Mouse (Mus musculus) midbrain, embryonic 10.5 days (tissue): ENCODE measurements around the gene Tnfsf13b. TPM values are rescaled to one million over a fixed set of nuclear protein-coding genes. Genes with fewer than 3 reads are reported as not detected.

Experiments
- DNase-seq: peaks from one replicate; pipeline ENCODE4 v3.0.0-alpha.2; 2017; ENCODE audit warnings: low spot score
- H3K27ac ChIP-seq: fragments of 300-500 bp; sonication (generic); replicated peaks from 2 replicates; pipeline ENCODE4 v1.5.1; 2016; ENCODE audit warnings: mild to moderate bottlenecking
- H3K27me3 ChIP-seq: fragments of 300-500 bp; sonication (generic); 2 replicates; pipeline ENCODE4 v1.6.1; 2016; ENCODE audit warnings: low read depth, mild to moderate bottlenecking; ENCODE audit not compliant: poor library complexity, severe bottlenecking
- H3K36me3 ChIP-seq: fragments of 300-500 bp; sonication (generic); 2 replicates; pipeline ENCODE4 v1.6.1; 2016; ENCODE audit warnings: mild to moderate bottlenecking, moderate library complexity
- H3K4me1 ChIP-seq: fragments of 300-500 bp; sonication (generic); 2 replicates; pipeline ENCODE4 v1.6.1; 2016
- H3K4me3 ChIP-seq: fragments of 300-500 bp; sonication (generic); 2 replicates; pipeline ENCODE4 v1.5.1; 2016; ENCODE audit warnings: mild to moderate bottlenecking, moderate library complexity
- H3K9me3 ChIP-seq: fragments of 300-500 bp; sonication (generic); replicated peaks from 2 replicates; pipeline ENCODE4 v1.6.1; 2016; ENCODE audit warnings: mild to moderate bottlenecking
- WGBS: fragments of 180-500 bp; shearing (Covaris S2); methylation state at CpG from one replicate; pipeline ENCODE4 v1.1.7; 2016; 5-methylcytosine and 5-hydroxymethylcytosine counted together
- polyA plus RNA-seq: library from polyadenylated mRNA; unstranded; fragments of >200 nt; fragmentation: Nextera tagmentation; extraction: Ambion mirVana; gene quantifications from 2 replicates; pipeline ENCODE4 v1.2.1, GENCODE M21; 2016

Tnfsf13b gene
- polyA plus RNA-seq, result 0.04 and 0.15 TPM in 2 replicates

- WGBS, result 80% methylated on average over 16 of the region's 16 CpGs
- H3K9me3 ChIP-seq, result no peaks in the 10 kb centered on the region
- peaks cover 36% of the 10 kb centered on the region for H3K27me3 ChIP-seq
- no peak for DNase-seq
- H3K27ac ChIP-seq, result peak within 1 kb of the TSS; percentile 65
- H3K4me3 ChIP-seq, result peak within 1 kb of the TSS; percentile 60
- H3K4me1 ChIP-seq, result peaks cover 17% of the 10 kb centered on the region
- H3K36me3 ChIP-seq, result no peaks in the 10 kb centered on the region
These were observed at the start of gene Tnfsf13b for GRCm38 (mm10) chr8:10006156-10006985. Tnfsf13b (plus strand) TSS chr8:10006467.

GRCm38 (mm10) chr8:9958338-9958737 is 47.9 kb upstream of the Tnfsf13b start:
- WGBS, result 81% methylated on average over 4 of the region's 4 CpGs
- no peaks in the 10 kb centered on the region for H3K36me3 ChIP-seq
- H3K9me3 ChIP-seq, result no peaks in the 10 kb centered on the region
- no peaks in the 10 kb centered on the region for H3K27me3 ChIP-seq
- H3K27ac ChIP-seq, result no peak overlapping the region
- DNase-seq, result no peak
- no peak overlapping the region for H3K4me3 ChIP-seq
- no peaks in the 10 kb centered on the region for H3K4me1 ChIP-seq

- H3K4me3 ChIP-seq, result no peak overlapping the region
- WGBS, result 99% methylated on average over 2 of the region's 2 CpGs
- no peaks in the 10 kb centered on the region for H3K9me3 ChIP-seq
- H3K27me3 ChIP-seq, result no peaks in the 10 kb centered on the region
- DNase-seq, result no peak
- H3K36me3 ChIP-seq, result no peaks in the 10 kb centered on the region
- no peak overlapping the region for H3K27ac ChIP-seq
- H3K4me1 ChIP-seq, result no peaks in the 10 kb centered on the region
These were observed 46.3 kb upstream of the Tnfsf13b start for GRCm38 (mm10) chr8:9959919-9960318.

- Histone ChIP-seq H3K9me3 (no peaks in the 10 kb centered on the region), H3K4me3 (no peak overlapping the region), H3K27me3 (no peaks in the 10 kb centered on the region), H3K27ac (no peak overlapping the region), H3K36me3 (peaks cover 42% of the 10 kb centered on the region), H3K4me1 (peaks cover 14% of the 10 kb centered on the region)
- WGBS, result 95% methylated on average over 9 of the region's 9 CpGs
- no peak for DNase-seq
These were observed 34.4 kb upstream of the Tnfsf13b start for GRCm38 (mm10) chr8:9971866-9972265.

GRCm38 (mm10) chr8:9975276-9975675 is 31.0 kb upstream of the Tnfsf13b start:
- no peak for DNase-seq
- no peak overlapping the region for H3K27ac ChIP-seq
- H3K9me3 ChIP-seq, result no peaks in the 10 kb centered on the region
- H3K27me3 ChIP-seq, result no peaks in the 10 kb centered on the region
- peak overlapping the region; percentile 83 for H3K4me3 ChIP-seq
- H3K4me1 ChIP-seq, result peaks cover 40% of the 10 kb centered on the region
- 57% methylated on average over 5 of the region's 5 CpGs for WGBS
- peaks cover 29% of the 10 kb centered on the region for H3K36me3 ChIP-seq

GRCm38 (mm10) chr8:9975898-9976611 is 30.2 kb upstream of the Tnfsf13b start:
- peak overlapping the region; percentile 83 for H3K27ac ChIP-seq
- peak overlapping the region; percentile 83 for H3K4me3 ChIP-seq
- peaks cover 26% of the 10 kb centered on the region for H3K36me3 ChIP-seq
- peaks cover 41% of the 10 kb centered on the region for H3K4me1 ChIP-seq
- peak; percentile 99 for DNase-seq
- H3K9me3 ChIP-seq, result no peaks in the 10 kb centered on the region
- WGBS, result under 1% methylated on average over 47 of the region's 47 CpGs
- H3K27me3 ChIP-seq, result no peaks in the 10 kb centered on the region

GRCm38 (mm10) chr8:9977016-9977415 is 29.3 kb upstream of the Tnfsf13b start:
- DNase-seq, result peak; percentile 12
- peak overlapping the region; percentile 92 for H3K4me3 ChIP-seq
- 44% methylated on average over 15 of the region's 15 CpGs for whole genome bisulfite sequencing

GRCm38 (mm10) chr8:9977573-9978314 is 28.5 kb upstream of the Tnfsf13b start, which contains the start of the genes Lig4 and Abhd13:
Lig4 (minus strand) TSS chr8:9977686.
Abhd13 (plus strand) TSS chr8:9977707.
- no peaks in the 10 kb centered on the region for H3K27me3 ChIP-seq
- peak; percentile 97 for DNase-seq
- H3K9me3 ChIP-seq, result no peaks in the 10 kb centered on the region
- peaks cover 41% of the 10 kb centered on the region for H3K4me1 ChIP-seq
- peak within 1 kb of the TSS; percentile 93 for H3K27ac ChIP-seq
- H3K4me3 ChIP-seq, result peak within 1 kb of the TSS; percentile 92
- WGBS, result under 1% methylated on average over 68 of the region's 68 CpGs
- peaks cover 11% of the 10 kb centered on the region for H3K36me3 ChIP-seq

More at GRCm38 (mm10) chr8:9977016-9977415, 29.3 kb upstream of the Tnfsf13b start:
- H3K27me3 ChIP-seq, result no peaks in the 10 kb centered on the region
- H3K36me3 ChIP-seq, result peaks cover 17% of the 10 kb centered on the region
- peaks cover 41% of the 10 kb centered on the region for H3K4me1 ChIP-seq
- peak overlapping the region; percentile 93 for H3K27ac ChIP-seq
- no peaks in the 10 kb centered on the region for H3K9me3 ChIP-seq

- Histone ChIP-seq H3K36me3 (peaks cover 10% of the 10 kb centered on the region), H3K4me3 (peak overlapping the region; percentile 92), H3K4me1 (peaks cover 41% of the 10 kb centered on the region), H3K27me3 (no peaks in the 10 kb centered on the region), H3K27ac (peak overlapping the region; percentile 93), H3K9me3 (no peaks in the 10 kb centered on the region)
- no peak for DNase-seq
- 65% methylated on average over 18 of the region's 18 CpGs for WGBS
These were observed 27.6 kb upstream of the Tnfsf13b start for GRCm38 (mm10) chr8:9978475-9979230.

- Histone ChIP-seq H3K4me1 (peaks cover 40% of the 10 kb centered on the region), H3K4me3 (no peak overlapping the region), H3K27me3 (no peaks in the 10 kb centered on the region), H3K9me3 (no peaks in the 10 kb centered on the region), H3K27ac (no peak overlapping the region), H3K36me3 (peaks cover 16% of the 10 kb centered on the region)
- 88% methylated on average over 1 of the region's 1 CpGs for WGBS
- no peak for DNase-seq
These were observed 26.5 kb upstream of the Tnfsf13b start for GRCm38 (mm10) chr8:9979746-9980145.

- DNase-seq, result no peak
- H3K27ac ChIP-seq, result no peak overlapping the region
- peaks cover 36% of the 10 kb centered on the region for H3K4me1 ChIP-seq
- H3K27me3 ChIP-seq, result no peaks in the 10 kb centered on the region
- H3K9me3 ChIP-seq, result no peaks in the 10 kb centered on the region
- peaks cover 16% of the 10 kb centered on the region for H3K36me3 ChIP-seq
- no peak overlapping the region for H3K4me3 ChIP-seq
These were observed 26.1 kb upstream of the Tnfsf13b start for GRCm38 (mm10) chr8:9980188-9980587.

GRCm38 (mm10) chr8:10004115-10004514 is 2.2 kb upstream of the Tnfsf13b start:
- 81% methylated on average over 7 of the region's 7 CpGs for WGBS
- H3K27me3 ChIP-seq, result peaks cover 36% of the 10 kb centered on the region
- H3K4me3 ChIP-seq, result no peak overlapping the region
- H3K27ac ChIP-seq, result no peak overlapping the region
- H3K9me3 ChIP-seq, result no peaks in the 10 kb centered on the region
- no peak for DNase-seq
- H3K36me3 ChIP-seq, result no peaks in the 10 kb centered on the region
- peaks cover 16% of the 10 kb centered on the region for H3K4me1 ChIP-seq
